Mouse (Mus musculus): ENCODE data around the gene Col1a1. TPM values are rescaled to one million over a fixed set of nuclear protein-coding genes. Genes with fewer than 3 reads are reported as not detected.
A peak's percentile ranks its signal among the peaks of the same experiment; 100 is the strongest.

The Col1a1 gene
- polyA plus RNA-seq (2021) = 2.2 TPM

GRCm38 (mm10) chr11:94936045-94936444 lies at the start of gene Col1a1:
Gene Col1a1, plus strand, starts transcription at chr11:94936224.
- in situ Hi-C loops (cut with MboI; ENCODE audit: low pct_unique_long_range_greater_than_20kb) = loop anchor here (5.0 kb wide), 1 partner anchor 36 kb away; no protein-coding TSS in a partner anchor
- DNase-seq (ENCODE audit: low read depth, low spot score) (no peak), ATAC-seq (no peak)
- CTCF ChIA-PET = interaction anchor here (0.7 to 11.9 kb wide), 14 partner anchors 11 to 206 kb away, joined by 3 to 130 read pairs (median 4); no protein-coding TSS in a partner anchor
- no peaks in the 10 kb centered on the region for H3K27me3 ChIP-seq
- POLR2A ChIA-PET = interaction anchor here (0.9 kb wide), 1 partner anchor 70 kb away, joined by 4 read pairs; no protein-coding TSS in a partner anchor
- TF ChIP-seq CTCF (IDR thresholded peaks at IDR 0.05) = no peak

- ChIA-PET CTCF (no interaction called here), POLR2A (no interaction called here)
- ATAC-seq (no peak), DNase-seq (ENCODE audit: low read depth, low spot score) (no peak)
- peaks cover 4% of the 10 kb centered on the region for H3K27me3 ChIP-seq
- in situ Hi-C loops (cut with MboI; ENCODE audit: low pct_unique_long_range_greater_than_20kb) = no loop called here
- no peak for TF ChIP-seq CTCF (IDR thresholded peaks at IDR 0.05)
Observed at GRCm38 (mm10) chr11:94891155-94891554, 44.9 kb upstream of the Col1a1 start.

- TF ChIP-seq CTCF (IDR thresholded peaks at IDR 0.05) = no peak
- ATAC-seq = no peak
- in situ Hi-C loops (cut with MboI; ENCODE audit: low pct_unique_long_range_greater_than_20kb) = no loop called here
- POLR2A ChIA-PET = no interaction called here
- peaks cover 4% of the 10 kb centered on the region for H3K27me3 ChIP-seq
- CTCF ChIA-PET = interaction anchor here (1.7 kb wide), 1 partner anchor 41 kb away, joined by 5 read pairs; no protein-coding TSS in a partner anchor
- no peak for DNase-seq (ENCODE audit: low read depth, low spot score)
Observed at GRCm38 (mm10) chr11:94896753-94897376, 39.2 kb upstream of the Col1a1 start.

- POLR2A ChIA-PET = no interaction called here
- TF ChIP-seq CTCF (IDR thresholded peaks at IDR 0.05) = no peak
- CTCF ChIA-PET = interaction anchor here (0.8 kb wide), 1 partner anchor 136 kb away, joined by 3 read pairs; no protein-coding TSS in a partner anchor
- DNase-seq (ENCODE audit: low read depth, low spot score) (no peak), ATAC-seq (no peak)
- in situ Hi-C loops (cut with MboI; ENCODE audit: low pct_unique_long_range_greater_than_20kb) = no loop called here
- no peaks in the 10 kb centered on the region for H3K27me3 ChIP-seq
Observed at GRCm38 (mm10) chr11:94901231-94901630, 34.8 kb upstream of the Col1a1 start.

GRCm38 (mm10) chr11:94904306-94904705 lies 31.7 kb upstream of the Col1a1 start:
- no peak for DNase-seq (ENCODE audit: low read depth, low spot score)
- H3K27me3 ChIP-seq = no peaks in the 10 kb centered on the region
- ChIA-PET POLR2A (no interaction called here), CTCF (no interaction called here)
- in situ Hi-C loops (cut with MboI; ENCODE audit: low pct_unique_long_range_greater_than_20kb) = no loop called here
- ATAC-seq = no peak
- TF ChIP-seq CTCF (IDR thresholded peaks at IDR 0.05) = no peak

- POLR2A ChIA-PET = no interaction called here
- in situ Hi-C loops (cut with MboI; ENCODE audit: low pct_unique_long_range_greater_than_20kb) = no loop called here
- no peak for ATAC-seq
- CTCF ChIA-PET = interaction anchor here (0.9 to 1.2 kb wide), 2 partner anchors 8 to 12 kb away, joined by 3 read pairs; no protein-coding TSS in a partner anchor
- TF ChIP-seq CTCF (IDR thresholded peaks at IDR 0.05) = no peak
- no peak for DNase-seq (ENCODE audit: low read depth, low spot score)
- H3K27me3 ChIP-seq = no peaks in the 10 kb centered on the region
Observed at GRCm38 (mm10) chr11:94910971-94911370, 25.1 kb upstream of the Col1a1 start.

GRCm38 (mm10) chr11:94912568-94912967 lies 23.5 kb upstream of the Col1a1 start:
- no peaks in the 10 kb centered on the region for H3K27me3 ChIP-seq
- ChIA-PET POLR2A (interaction anchor here (0.7 kb wide), 1 partner anchor 75 kb away, joined by 3 read pairs; no protein-coding TSS in a partner anchor), CTCF (interaction anchor here (0.6 to 3.0 kb wide), 2 partner anchors 17 to 24 kb away, joined by 3 to 14 read pairs; partner anchors contain the start of gene Col1a1)
- no peak for DNase-seq (ENCODE audit: low read depth, low spot score)
- in situ Hi-C loops (cut with MboI; ENCODE audit: low pct_unique_long_range_greater_than_20kb) = no loop called here
- no peak for TF ChIP-seq CTCF (IDR thresholded peaks at IDR 0.05)
- no peak for ATAC-seq

GRCm38 (mm10) chr11:94913302-94914090 lies 22.5 kb upstream of the Col1a1 start:
- TF ChIP-seq CTCF (IDR thresholded peaks at IDR 0.05) = no peak
- DNase-seq (ENCODE audit: low read depth, low spot score) = no peak
- in situ Hi-C loops (cut with MboI; ENCODE audit: low pct_unique_long_range_greater_than_20kb) = no loop called here
- ChIA-PET POLR2A (no interaction called here), CTCF (interaction anchor here (0.6 to 3.0 kb wide), 3 partner anchors 18 to 35 kb away, joined by 3 to 14 read pairs (median 3); partner anchors contain the start of gene Col1a1)
- no peak for ATAC-seq
- no peaks in the 10 kb centered on the region for H3K27me3 ChIP-seq

- ATAC-seq (no peak), DNase-seq (ENCODE audit: low read depth, low spot score) (no peak)
- no peaks in the 10 kb centered on the region for H3K27me3 ChIP-seq
- no peak for TF ChIP-seq CTCF (IDR thresholded peaks at IDR 0.05)
- in situ Hi-C loops (cut with MboI; ENCODE audit: low pct_unique_long_range_greater_than_20kb) = no loop called here
- CTCF ChIA-PET = interaction anchor here (0.7 to 1.4 kb wide), 3 partner anchors 9 to 21 kb away, joined by 3 to 4 read pairs (median 3); no protein-coding TSS in a partner anchor
- POLR2A ChIA-PET = interaction anchor here (2.0 kb wide), 1 partner anchor 17 kb away, joined by 7 read pairs; no protein-coding TSS in a partner anchor
Observed at GRCm38 (mm10) chr11:94915675-94916403, 20.2 kb upstream of the Col1a1 start.

GRCm38 (mm10) chr11:94916477-94916876 lies 19.5 kb upstream of the Col1a1 start:
- no peak for TF ChIP-seq CTCF (IDR thresholded peaks at IDR 0.05)
- ChIA-PET POLR2A (interaction anchor here (2.0 kb wide), 1 partner anchor 17 kb away, joined by 7 read pairs; no protein-coding TSS in a partner anchor), CTCF (interaction anchor here (0.7 to 1.4 kb wide), 3 partner anchors 9 to 20 kb away, joined by 3 to 4 read pairs (median 3); no protein-coding TSS in a partner anchor)
- in situ Hi-C loops (cut with MboI; ENCODE audit: low pct_unique_long_range_greater_than_20kb) = no loop called here
- H3K27me3 ChIP-seq = no peaks in the 10 kb centered on the region
- ATAC-seq (peak; percentile 90), DNase-seq (ENCODE audit: low read depth, low spot score) (no peak)
